Mouse (Mus musculus) heart, embryonic 14.5 days (tissue): ENCODE measurements around the gene Rspo1. TPM values are rescaled to one million over a fixed set of nuclear protein-coding genes. Genes with fewer than 3 reads are reported as not detected.

Source experiments
- ATAC-seq: fragments of 200-750 bp; cut with Nextera tagmentation; 2 replicates; pipeline ENCODE4 v1.8.0; 2017; ENCODE audit warnings: low read depth, moderate TSS enrichment; ENCODE audit not compliant: insufficient number of reproducible peaks, insufficient read depth, low FRiP score
- H3K27ac ChIP-seq, 2 experiments: fragments of 200-500 bp in 1 of 2; fragments of 300-500 bp in 1 of 2; sonication (generic) in 1 of 2; replicated peaks in 1 of 2; 2 replicates each; pipeline ENCODE4 v1.5.1; 2012 to 2014; ENCODE audit warnings: low read depth in 2 of 2, low read length in 2 of 2, control low read depth in 1 of 2, mild to moderate bottlenecking in 1 of 2, mixed read lengths in 1 of 2; ENCODE audit not compliant: control insufficient read depth in 1 of 2, insufficient read depth in 1 of 2
- H3K27me3 ChIP-seq: fragments of 300-500 bp; sonication (generic); 2 replicates; pipeline ENCODE4 v1.6.1; 2014; ENCODE audit warnings: mild to moderate bottlenecking, low read length, control low read depth; ENCODE audit not compliant: control insufficient read depth, insufficient read depth
- H3K36me3 ChIP-seq: fragments of 300-500 bp; sonication (generic); 2 replicates; pipeline ENCODE4 v1.6.1; 2014; ENCODE audit warnings: mild to moderate bottlenecking, control low read depth, low read length, mixed read lengths; ENCODE audit not compliant: control insufficient read depth, insufficient read depth
- H3K4me1 ChIP-seq, 2 experiments: fragments of 200-500 bp in 1 of 2; fragments of 300-500 bp in 1 of 2; sonication (generic) in 1 of 2; 2 replicates each; pipeline ENCODE4 v1.6.1; 2012 to 2014; ENCODE audit warnings: low read length in 2 of 2, control low read depth in 1 of 2, mixed read lengths in 1 of 2; ENCODE audit not compliant: control insufficient read depth in 2 of 2, insufficient read depth in 2 of 2
- H3K4me2 ChIP-seq: fragments of 300-500 bp; sonication (generic); 2 replicates; pipeline ENCODE4 v1.6.1; 2014; ENCODE audit warnings: mild to moderate bottlenecking, low read length
- H3K4me3 ChIP-seq, 2 experiments: fragments of 200-500 bp in 1 of 2; fragments of 300-500 bp in 1 of 2; sonication (generic) in 1 of 2; 2 replicates each; pipeline ENCODE4 v1.5.1; 2012 to 2014; ENCODE audit warnings: low read length in 2 of 2, mild to moderate bottlenecking in 2 of 2, control low read depth in 1 of 2, low read depth in 1 of 2, moderate library complexity in 1 of 2; ENCODE audit not compliant: control insufficient read depth in 1 of 2, insufficient read depth in 1 of 2
- H3K9ac ChIP-seq: fragments of 300-500 bp; sonication (generic); 2 replicates; pipeline ENCODE4 v1.6.1; 2014; ENCODE audit warnings: mild to moderate bottlenecking, low read length
- H3K9me3 ChIP-seq: fragments of 300-500 bp; sonication (generic); 2 replicates; pipeline ENCODE4 v1.6.1; 2016; ENCODE audit warnings: low read length, control low read depth; ENCODE audit not compliant: control insufficient read depth
- WGBS: fragments of 180-500 bp; shearing (Covaris S2); extraction: QIAGEN DNeasy Blood & Tissue Kit; methylation state at CpG from one replicate; pipeline ENCODE4 v1.1.7; 2014; 5-methylcytosine and 5-hydroxymethylcytosine counted together
- polyA plus RNA-seq: library from polyadenylated mRNA; unstranded; fragments of >200 nt; fragmentation: Nextera tagmentation; extraction: Ambion mirVana; gene quantifications from 2 replicates; pipeline ENCODE4 v1.2.1, GENCODE M21; 2014

Rspo1 gene
- polyA plus RNA-seq, 1 experiment from 2014 or later = 9.5 TPM

GRCm38 (mm10) chr4:124989787-124990253, 3.6 kb downstream of the Rspo1 start:
- Histone ChIP-seq H3K4me1 (peaks cover 4 to 11% of the 10 kb centered on the region in 2 experiments; a peak in 3 of 4 replicates), H3K4me2 (peak overlapping the region; percentile 53), H3K9me3 (no peaks in the 10 kb centered on the region), H3K27me3 (peaks cover 73% of the 10 kb centered on the region), H3K9ac (no peak overlapping the region), H3K27ac (no peak overlapping the region), H3K36me3 (no peaks in the 10 kb centered on the region), H3K4me3 (0 out of 4 replicates have a peak overlapping the region, but pooled peaks of 1 of the 2 experiments have one; percentile 12)
- WGBS = 2% methylated on average over 20 of the region's 20 CpGs
- ATAC-seq = no peak

- H3K4me2 ChIP-seq = peak overlapping the region; percentile 53
- 0 out of 4 replicates have a peak overlapping the region, but pooled peaks of 1 of the 2 experiments have one; percentile 12 for H3K4me3 ChIP-seq
- no peaks in the 10 kb centered on the region for H3K36me3 ChIP-seq
- no peak overlapping the region for H3K27ac ChIP-seq
- no peak for ATAC-seq
- peaks cover 69% of the 10 kb centered on the region for H3K27me3 ChIP-seq
- no peaks in the 10 kb centered on the region for H3K9me3 ChIP-seq
- peaks cover 4 to 11% of the 10 kb centered on the region in 2 experiments; a peak in 3 of 4 replicates for H3K4me1 ChIP-seq
- H3K9ac ChIP-seq = no peak overlapping the region
- 3% methylated on average over 7 of the region's 7 CpGs for WGBS
These were observed 4.1 kb downstream of the Rspo1 start for GRCm38 (mm10) chr4:124990325-124990724.

- Histone ChIP-seq H3K27me3 (peaks cover 6% of the 10 kb centered on the region; the same call in 1 of the 2 replicates), H3K4me1 (no peaks in the 10 kb centered on the region), H3K9ac (no peak overlapping the region), H3K4me3 (no peak overlapping the region), H3K9me3 (no peaks in the 10 kb centered on the region), H3K36me3 (no peaks in the 10 kb centered on the region), H3K27ac (no peak overlapping the region), H3K4me2 (no peak overlapping the region)
- ATAC-seq = no peak
- 64% methylated on average over 10 of the region's 10 CpGs for WGBS
These were observed 11.4 kb downstream of the Rspo1 start for GRCm38 (mm10) chr4:124997479-124998147.

GRCm38 (mm10) chr4:124999548-124999947, 13.3 kb downstream of the Rspo1 start:
- ATAC-seq = no peak

GRCm38 (mm10) chr4:125002978-125003377, 16.7 kb downstream of the Rspo1 start:
- 28% methylated on average over 8 of the region's 8 CpGs for WGBS

More at GRCm38 (mm10) chr4:124999548-124999947, 13.3 kb downstream of the Rspo1 start:
- no peak overlapping the region for H3K4me3 ChIP-seq
- no peaks in the 10 kb centered on the region for H3K4me1 ChIP-seq
- 68% methylated on average over 3 of the region's 3 CpGs for WGBS
- no peak overlapping the region for H3K9ac ChIP-seq
- H3K36me3 ChIP-seq = no peaks in the 10 kb centered on the region
- H3K9me3 ChIP-seq = no peaks in the 10 kb centered on the region
- peaks cover 4% of the 10 kb centered on the region for H3K27me3 ChIP-seq
- no peak overlapping the region for H3K4me2 ChIP-seq
- H3K27ac ChIP-seq = no peak overlapping the region

DNA sequence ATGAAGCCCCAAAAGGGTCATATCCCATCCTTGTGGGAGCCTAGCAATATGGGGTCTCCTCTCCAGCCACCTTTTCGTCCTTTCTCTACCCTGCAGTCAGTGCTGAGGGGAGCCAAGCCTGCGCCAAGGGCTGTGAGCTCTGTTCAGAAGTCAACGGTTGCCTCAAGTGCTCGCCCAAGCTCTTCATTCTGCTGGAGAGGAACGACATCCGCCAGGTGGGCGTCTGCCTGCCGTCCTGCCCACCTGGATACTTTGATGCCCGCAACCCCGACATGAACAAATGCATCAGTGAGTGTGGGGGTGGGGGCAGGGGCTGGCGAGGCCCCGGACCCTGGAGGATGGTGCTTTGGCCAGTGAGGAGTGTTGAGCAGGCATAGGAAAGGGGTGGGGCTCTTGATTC, 18.7 kb downstream of the Rspo1 start:
- 35% methylated on average over 12 of the region's 12 CpGs for WGBS

More at GRCm38 (mm10) chr4:125002978-125003377, 16.7 kb downstream of the Rspo1 start:
- no peaks in the 10 kb centered on the region for H3K36me3 ChIP-seq
- H3K4me1 ChIP-seq = no peaks in the 10 kb centered on the region; a peak in 1 of 4 replicates
- peaks cover 37% of the 10 kb centered on the region for H3K27me3 ChIP-seq
- H3K9ac ChIP-seq = no peak overlapping the region
- ATAC-seq = no peak
- no peak overlapping the region for H3K27ac ChIP-seq
- no peaks in the 10 kb centered on the region for H3K9me3 ChIP-seq
- H3K4me3 ChIP-seq = no peak overlapping the region
- H3K4me2 ChIP-seq = no peak overlapping the region

GRCm38 (mm10) chr4:125007460-125007859, 21.2 kb downstream of the Rspo1 start:
- Histone ChIP-seq H3K9ac (no peak overlapping the region), H3K9me3 (no peaks in the 10 kb centered on the region), H3K4me1 (no peaks in the 10 kb centered on the region; a peak in 1 of 4 replicates), H3K4me2 (no peak overlapping the region), H3K4me3 (no peak overlapping the region), H3K27ac (no peak overlapping the region), H3K36me3 (no peaks in the 10 kb centered on the region), H3K27me3 (peaks cover 52% of the 10 kb centered on the region)
- WGBS = 47% methylated on average over 15 of the region's 15 CpGs
- ATAC-seq = no peak

More for the DNA sequence above, 18.7 kb downstream of the Rspo1 start:
- H3K27me3 ChIP-seq = peaks cover 52% of the 10 kb centered on the region
- no peak overlapping the region for H3K4me3 ChIP-seq
- no peak overlapping the region for H3K9ac ChIP-seq
- ATAC-seq = no peak
- H3K4me1 ChIP-seq = no peaks in the 10 kb centered on the region; a peak in 1 of 4 replicates
- no peak overlapping the region for H3K27ac ChIP-seq
- H3K36me3 ChIP-seq = no peaks in the 10 kb centered on the region
- H3K9me3 ChIP-seq = no peaks in the 10 kb centered on the region
- no peak overlapping the region for H3K4me2 ChIP-seq
